Mouse (Mus musculus): ENCODE data around the gene Slc35b4.

DNA sequence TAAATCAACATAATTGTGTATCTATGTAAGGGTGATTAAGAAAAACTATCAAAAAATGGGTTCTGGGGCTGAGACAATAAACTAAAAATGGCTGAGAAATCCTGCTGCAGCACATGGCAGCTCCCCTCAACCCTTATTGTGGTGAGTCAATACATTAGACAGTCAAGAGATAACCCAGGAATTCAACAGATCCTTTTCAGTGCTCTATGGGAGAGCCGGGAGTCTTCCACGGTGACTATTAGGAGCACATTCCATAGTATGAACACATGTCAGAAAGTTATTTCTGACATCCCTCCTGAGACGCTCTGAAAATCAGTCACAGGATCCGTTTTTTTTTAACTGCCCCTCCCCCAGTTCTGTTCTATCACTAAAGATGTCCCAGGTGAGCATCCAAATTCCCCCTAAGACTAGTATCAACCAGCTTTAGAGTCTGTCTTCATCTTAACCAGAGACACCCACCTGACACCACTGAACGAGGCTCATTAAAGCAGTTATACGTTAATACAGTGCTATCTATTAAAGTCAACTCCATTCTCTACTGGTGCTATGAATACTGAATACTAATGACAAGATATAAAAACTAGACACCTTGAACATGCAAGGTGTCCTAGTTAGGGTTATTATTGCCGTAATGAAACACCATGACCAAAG, 5.9 kb downstream of the Slc35b4 start:
- TF ChIP-seq CTCF (IDR thresholded peaks at IDR 0.05; ENCODE audit: borderline replicate concordance, control insufficient read depth, extremely low read depth, insufficient read depth, low read length, poor library complexity) (no peak), POLR2A (IDR thresholded peaks at IDR 0.05; ENCODE audit: control insufficient read depth, extremely low read depth, insufficient read depth, low read length, poor library complexity) (no peak)
